Mouse (Mus musculus) ES-Bruce4 (cell line): ENCODE measurements around the gene Bmp10.

Experiments used
- CTCF ChIP-seq: IDR thresholded peaks from one replicate; pipeline ENCODE4 v1.8.1; 2011; ENCODE audit warnings: low read depth, low read length
- EP300 ChIP-seq: IDR thresholded peaks from 2 replicates; pipeline ENCODE4 v1.6.1; 2011; ENCODE audit warnings: low read depth, low read length; ENCODE audit not compliant: insufficient read depth

GRCm38 (mm10) chr6:87436745-87437144, 8.0 kb downstream of the Bmp10 start:
- TF ChIP-seq EP300 (no peak), CTCF (no peak)
